Mouse (Mus musculus) E14TG2a.4 (cell line): Measurements from ENCODE around the gene Fntb.

Experiments
- H3K27me3 ChIP-seq: 2 replicates; pipeline ENCODE4 v1.6.1; 2014; ENCODE audit warnings: low read length, control low read depth; ENCODE audit not compliant: insufficient read depth
- H3K36me3 ChIP-seq: 2 replicates; pipeline ENCODE4 v1.6.1; 2014; ENCODE audit warnings: low read length, control low read depth; ENCODE audit not compliant: insufficient read depth
- H3K4me1 ChIP-seq: replicated peaks from 2 replicates; pipeline ENCODE4 v1.6.1; 2014; ENCODE audit warnings: low read depth, low read length, control low read depth
- H3K4me3 ChIP-seq: replicated peaks from 2 replicates; pipeline ENCODE4 v1.5.1; 2014; ENCODE audit warnings: mild to moderate bottlenecking, low read length
- H3K9me3 ChIP-seq: 2 replicates; pipeline ENCODE4 v1.6.1; 2014; ENCODE audit warnings: low read length, control low read depth
- CTCF ChIP-seq: conservative IDR thresholded peaks from 2 replicates; pipeline ENCODE4 v1.5.1; 2014; ENCODE audit warnings: low read length
- NANOG ChIP-seq: IDR thresholded peaks from 2 replicates; pipeline ENCODE4 v1.6.1; 2014; ENCODE audit warnings: borderline replicate concordance, low read length, mixed read lengths
- POU5F1 ChIP-seq: IDR thresholded peaks from 2 replicates; pipeline ENCODE4 v1.6.1; 2014; ENCODE audit warnings: low read length, borderline replicate concordance

Gene Fntb

DNA sequence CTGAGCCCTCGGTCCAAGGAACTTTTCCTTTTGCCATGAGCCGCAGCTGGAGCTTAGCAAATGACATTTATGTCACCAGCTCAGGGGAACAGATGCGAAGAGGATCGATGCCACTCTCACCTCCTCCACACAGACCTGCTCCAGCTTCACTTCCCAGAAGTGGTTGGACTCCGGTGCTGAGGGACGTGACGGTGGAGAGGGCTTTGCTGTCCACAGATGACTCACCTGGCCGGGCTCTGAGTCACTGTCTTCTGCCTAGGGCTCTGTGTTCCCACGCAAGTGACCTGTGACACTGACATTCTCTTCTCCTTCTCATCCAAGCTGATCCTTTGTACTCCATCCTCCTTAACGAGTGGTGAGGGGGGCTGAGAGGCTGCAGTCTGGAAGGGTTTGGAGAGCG lies 98.3 kb downstream of the Fntb start:
- Histone ChIP-seq H3K4me3 (no peak overlapping the region), H3K9me3 (peaks cover under 1% of the 10 kb centered on the region; the same call in 1 of the 2 replicates), H3K4me1 (peaks cover 55% of the 10 kb centered on the region), H3K27me3 (no peaks in the 10 kb centered on the region), H3K36me3 (peaks cover 26% of the 10 kb centered on the region)
- TF ChIP-seq NANOG (no peak), CTCF (no peak), POU5F1 (no peak)

DNA sequence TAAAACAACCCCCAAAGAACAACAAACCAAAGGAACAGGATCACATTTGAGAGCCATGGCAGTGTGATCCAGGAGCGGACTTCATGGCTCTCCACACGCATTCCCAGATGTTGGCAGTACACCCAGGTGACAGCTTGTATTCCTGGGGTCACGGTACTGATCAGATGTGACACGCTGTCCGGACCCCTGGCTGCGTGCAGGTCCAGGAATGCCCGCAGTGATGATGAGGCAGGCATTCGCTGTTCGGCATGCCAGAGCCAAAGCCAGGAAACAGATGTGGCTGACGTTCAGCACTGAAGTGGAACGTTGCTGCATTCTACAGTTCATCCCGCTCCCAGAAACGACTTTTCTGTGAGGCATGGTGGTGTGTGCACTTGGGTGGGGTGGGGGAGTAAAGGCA lies 99.9 kb downstream of the Fntb start:
- H3K36me3 ChIP-seq = peaks cover 28% of the 10 kb centered on the region
- TF ChIP-seq NANOG = no peak
- no peak for TF ChIP-seq CTCF
- TF ChIP-seq POU5F1 = no peak
- no peaks in the 10 kb centered on the region for H3K9me3 ChIP-seq
- H3K27me3 ChIP-seq = no peaks in the 10 kb centered on the region
- no peak overlapping the region for H3K4me3 ChIP-seq
- peaks cover 57% of the 10 kb centered on the region for H3K4me1 ChIP-seq

DNA sequence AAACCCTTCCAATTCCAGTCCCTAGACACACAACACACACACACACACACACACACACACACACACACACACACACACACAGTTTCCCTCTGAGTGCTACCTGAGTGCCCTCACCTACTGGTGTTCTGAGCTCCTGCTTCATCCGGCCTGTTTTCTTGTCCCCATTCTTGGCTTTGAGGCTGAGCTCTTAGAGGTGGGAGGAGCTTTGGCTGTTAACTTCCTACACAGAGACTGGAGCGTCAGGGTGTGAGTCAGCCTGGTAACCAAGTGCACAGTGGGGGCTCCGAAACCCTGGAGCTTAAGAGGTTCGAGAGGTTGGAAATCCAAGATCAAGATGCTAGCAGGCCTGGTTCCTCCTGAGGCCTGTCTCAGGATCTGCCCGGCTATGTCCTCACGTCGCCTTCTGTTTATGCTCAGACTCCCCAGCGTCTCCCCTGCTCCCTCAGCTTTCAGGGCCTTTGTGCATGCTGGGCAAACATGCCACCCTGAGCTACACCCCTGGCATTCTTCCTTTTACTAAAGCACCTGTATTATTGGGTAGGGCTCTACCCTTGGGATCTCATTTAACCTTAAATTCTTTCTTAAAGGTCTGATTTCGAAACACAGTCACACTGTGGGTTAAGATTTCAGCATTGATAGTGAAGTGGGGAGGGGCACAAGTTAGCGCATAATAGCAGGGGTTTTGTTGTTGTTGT lies 102.3 kb downstream of the Fntb start:
- H3K9me3 ChIP-seq = no peaks in the 10 kb centered on the region
- TF ChIP-seq NANOG = no peak
- TF ChIP-seq CTCF = no peak
- TF ChIP-seq POU5F1 = no peak
- peaks cover 68% of the 10 kb centered on the region for H3K4me1 ChIP-seq
- peaks cover 22% of the 10 kb centered on the region for H3K36me3 ChIP-seq
- H3K4me3 ChIP-seq = no peak overlapping the region
- H3K27me3 ChIP-seq = no peaks in the 10 kb centered on the region

DNA sequence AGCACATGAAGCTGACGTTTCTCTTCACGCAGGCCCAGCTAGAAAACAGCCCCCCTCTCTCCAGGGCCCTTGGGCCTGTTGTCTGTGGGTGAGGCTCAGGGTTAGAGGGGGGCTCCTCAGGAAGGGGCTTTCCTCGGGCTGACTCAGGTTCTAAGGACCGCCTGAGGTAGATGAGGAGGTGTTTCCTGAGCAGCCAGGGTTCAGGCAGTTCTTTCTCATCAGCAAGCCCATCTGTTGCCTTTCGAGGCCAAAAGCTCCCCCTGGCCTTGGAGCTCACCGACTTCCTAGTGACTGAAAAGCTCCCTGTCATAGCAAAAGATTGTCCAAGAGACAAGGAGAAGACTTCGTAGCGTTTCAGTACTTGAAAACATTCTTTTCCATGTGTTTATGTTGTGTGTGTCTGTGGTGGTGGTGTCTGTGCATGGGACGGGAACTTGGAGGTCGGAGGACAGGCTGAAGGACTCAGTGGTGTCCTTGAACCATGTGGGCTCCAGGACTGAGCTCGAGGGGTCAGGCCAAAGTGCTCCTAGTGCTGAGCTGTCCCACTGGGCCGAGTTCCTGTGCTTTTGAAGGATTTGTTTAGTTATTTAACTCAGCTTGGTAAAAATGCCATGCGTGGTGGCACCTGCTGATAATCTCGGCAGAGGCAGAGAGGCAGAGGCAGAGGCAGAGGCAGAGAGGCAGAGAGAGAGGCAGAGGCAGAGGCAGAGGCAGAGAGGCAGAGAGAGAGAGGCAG lies 103.2 kb downstream of the Fntb start:
- Histone ChIP-seq H3K9me3 (no peaks in the 10 kb centered on the region), H3K4me3 (no peak overlapping the region; the same call in 1 of the 2 replicates), H3K36me3 (peaks cover 20% of the 10 kb centered on the region), H3K27me3 (no peaks in the 10 kb centered on the region), H3K4me1 (peaks cover 73% of the 10 kb centered on the region)
- TF ChIP-seq POU5F1 (no peak), NANOG (no peak), CTCF (no peak)

DNA sequence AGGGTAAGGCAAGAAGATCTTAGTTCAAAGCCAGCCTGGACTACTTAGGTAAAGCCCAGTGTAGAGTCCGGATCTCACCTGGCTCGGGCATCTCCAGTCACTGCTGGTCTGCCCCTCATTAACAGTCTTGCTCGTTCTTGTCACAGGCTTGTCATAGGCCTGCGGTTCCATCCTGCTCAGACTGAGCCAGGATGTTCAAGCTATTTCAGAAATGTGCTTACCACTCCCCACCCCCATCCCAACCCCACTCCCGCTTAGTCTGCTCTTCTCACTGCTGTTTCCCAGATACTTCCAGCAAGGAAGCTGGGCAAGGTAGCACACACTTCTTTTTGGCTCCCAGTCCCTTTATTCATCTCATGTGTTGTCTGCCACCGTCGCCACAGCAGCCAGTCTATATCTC lies 104.2 kb downstream of the Fntb start:
- Histone ChIP-seq H3K9me3 (no peaks in the 10 kb centered on the region), H3K27me3 (no peaks in the 10 kb centered on the region), H3K4me1 (peaks cover 79% of the 10 kb centered on the region), H3K36me3 (peaks cover 17% of the 10 kb centered on the region), H3K4me3 (no peak overlapping the region)
- TF ChIP-seq NANOG (no peak), CTCF (no peak), POU5F1 (no peak)

DNA sequence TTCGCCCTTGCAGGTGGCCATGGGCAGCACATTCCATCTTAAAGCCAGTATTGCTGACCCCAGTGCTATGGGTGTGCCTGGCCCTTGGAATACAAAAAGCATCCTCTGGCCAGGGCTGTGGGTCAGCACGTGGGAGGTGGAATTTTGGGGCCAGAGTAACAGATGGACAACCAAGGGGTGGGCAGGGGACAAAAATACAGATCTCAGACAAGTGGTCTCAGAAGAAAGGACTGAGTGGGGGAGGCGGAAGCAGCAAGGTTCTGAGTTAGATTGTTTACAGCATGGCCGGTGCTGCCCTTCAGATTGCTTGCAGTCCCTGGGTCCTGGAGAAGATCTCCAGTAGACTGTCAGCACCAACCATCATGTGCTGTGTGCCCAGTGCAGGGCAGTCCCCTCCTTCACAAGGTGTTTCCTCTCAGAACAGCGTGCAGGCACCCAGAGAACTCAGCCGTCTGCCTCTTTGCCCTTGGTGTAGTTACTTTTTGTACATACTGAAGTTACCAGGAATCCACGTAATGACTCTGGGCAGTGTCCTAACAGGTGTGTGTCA lies 107.5 kb downstream of the Fntb start:
- TF ChIP-seq NANOG = no peak
- TF ChIP-seq POU5F1 = no peak
- TF ChIP-seq CTCF = no peak
- H3K4me3 ChIP-seq = no peak overlapping the region
- H3K4me1 ChIP-seq = peaks cover 78% of the 10 kb centered on the region
- H3K27me3 ChIP-seq = no peaks in the 10 kb centered on the region
- H3K36me3 ChIP-seq = peaks cover 18% of the 10 kb centered on the region
- no peaks in the 10 kb centered on the region for H3K9me3 ChIP-seq

DNA sequence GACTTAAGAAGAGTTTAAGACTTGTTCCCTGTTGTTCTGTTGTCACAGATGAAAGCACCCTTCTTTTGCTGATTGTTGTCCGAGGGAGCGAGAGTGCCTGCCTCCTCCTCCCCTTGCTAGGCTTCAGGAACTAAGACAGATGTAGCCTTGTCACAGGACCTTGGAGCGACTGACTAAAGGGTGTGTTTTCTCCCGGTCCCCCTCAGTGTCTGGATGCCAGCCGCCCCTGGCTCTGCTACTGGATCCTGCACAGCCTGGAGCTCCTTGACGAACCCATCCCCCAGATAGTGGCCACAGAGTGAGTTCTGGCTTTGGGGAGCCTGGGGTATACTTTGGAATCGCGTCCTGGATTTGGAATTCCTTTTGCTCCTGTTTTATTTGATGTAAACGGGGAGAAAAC lies 109.4 kb downstream of the Fntb start:
- H3K36me3 ChIP-seq = peaks cover 21% of the 10 kb centered on the region
- peak overlapping the region; percentile 49 for H3K4me3 ChIP-seq
- no peak for TF ChIP-seq NANOG
- no peak for TF ChIP-seq CTCF
- TF ChIP-seq POU5F1 = no peak
- H3K9me3 ChIP-seq = no peaks in the 10 kb centered on the region
- H3K27me3 ChIP-seq = no peaks in the 10 kb centered on the region
- H3K4me1 ChIP-seq = peaks cover 72% of the 10 kb centered on the region

DNA sequence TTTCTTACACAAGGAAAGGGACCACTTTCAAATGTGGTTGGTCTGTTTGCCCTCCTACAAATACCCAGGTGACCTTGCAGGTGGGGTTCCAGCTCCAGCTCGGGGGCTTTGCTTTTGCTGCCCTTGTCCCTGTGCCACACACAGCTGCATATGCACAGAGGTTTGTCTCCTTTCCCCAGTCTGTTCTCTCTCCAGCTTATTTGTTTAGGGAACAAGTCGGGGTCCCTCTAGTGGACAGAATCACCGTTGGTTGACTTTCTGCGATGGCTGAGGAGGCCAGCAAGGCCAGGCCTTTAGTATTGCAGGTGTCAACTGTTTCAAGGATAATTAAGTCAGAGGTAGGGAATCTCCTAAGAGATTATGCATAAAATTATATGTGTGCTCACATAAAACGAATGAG lies 113.9 kb downstream of the Fntb start:
- Histone ChIP-seq H3K4me3 (no peak overlapping the region), H3K27me3 (no peaks in the 10 kb centered on the region), H3K9me3 (no peaks in the 10 kb centered on the region), H3K36me3 (peaks cover 11% of the 10 kb centered on the region), H3K4me1 (peaks cover 73% of the 10 kb centered on the region)
- TF ChIP-seq CTCF (peak; percentile 60), POU5F1 (no peak)

DNA sequence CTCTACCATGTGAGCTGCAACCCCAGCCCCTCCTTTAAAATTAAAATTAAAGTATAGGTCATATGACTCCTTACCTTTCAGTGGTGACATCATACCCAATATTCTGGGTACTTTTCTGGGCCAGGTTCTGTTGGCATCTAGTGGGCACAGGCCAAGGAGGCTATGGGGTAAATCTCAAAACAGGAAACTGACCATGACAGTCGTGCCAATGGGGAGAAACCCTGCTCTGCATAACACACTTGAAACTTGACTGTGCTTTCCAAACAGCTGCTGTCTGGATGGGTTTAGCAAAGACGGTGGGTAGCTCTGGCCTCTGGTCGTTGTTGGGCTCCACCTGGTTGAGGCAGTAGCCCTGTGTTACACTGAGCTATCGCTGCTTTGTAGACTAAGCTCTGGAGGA lies 114.7 kb downstream of the Fntb start:
- peaks cover 72% of the 10 kb centered on the region for H3K4me1 ChIP-seq
- no peaks in the 10 kb centered on the region for H3K9me3 ChIP-seq
- TF ChIP-seq POU5F1 (no peak), NANOG (no peak), CTCF (no peak)
- no peaks in the 10 kb centered on the region for H3K27me3 ChIP-seq
- peaks cover 11% of the 10 kb centered on the region for H3K36me3 ChIP-seq
- no peak overlapping the region for H3K4me3 ChIP-seq
